Mouse (Mus musculus) forebrain, embryonic 11.5 days (tissue): ENCODE data around the gene Zfp853. TPM values are rescaled to one million over a fixed set of nuclear protein-coding genes. Genes with fewer than 3 reads are reported as not detected.
A peak's percentile ranks its signal among the peaks of the same experiment; 100 is the strongest.

Experiments
- ATAC-seq: fragments of 200-750 bp; cut with Nextera tagmentation; replicated peaks from 2 replicates; pipeline ENCODE4 v1.8.0; 2017; ENCODE audit warnings: moderate TSS enrichment; ENCODE audit not compliant: low FRiP score
- DNase-seq: peaks from one replicate; pipeline ENCODE4 v3.0.0-alpha.2; 2017; ENCODE audit warnings: low spot score
- H3K27ac ChIP-seq: fragments of 300-500 bp; sonication (generic); 2 replicates; pipeline ENCODE4 v1.5.1; 2014; ENCODE audit warnings: low read depth, low read length
- H3K27me3 ChIP-seq: fragments of 300-500 bp; sonication (generic); 2 replicates; pipeline ENCODE4 v1.6.1; 2014; ENCODE audit warnings: mild to moderate bottlenecking, low read length, mixed read lengths; ENCODE audit not compliant: control insufficient read depth, insufficient read depth
- H3K36me3 ChIP-seq: fragments of 300-500 bp; sonication (generic); 2 replicates; pipeline ENCODE4 v1.6.1; 2014; ENCODE audit warnings: mild to moderate bottlenecking, low read length, moderate library complexity, mixed read lengths; ENCODE audit not compliant: control insufficient read depth, insufficient read depth
- H3K4me1 ChIP-seq: fragments of 300-500 bp; sonication (generic); replicated peaks from 2 replicates; pipeline ENCODE4 v1.6.1; 2014; ENCODE audit warnings: low read length, mixed read lengths; ENCODE audit not compliant: control insufficient read depth, insufficient read depth
- H3K4me2 ChIP-seq: fragments of 300-500 bp; sonication (generic); 2 replicates; pipeline ENCODE4 v1.6.1; 2014; ENCODE audit warnings: low read depth, mild to moderate bottlenecking, low read length, moderate library complexity, mixed read lengths; ENCODE audit not compliant: severe bottlenecking
- H3K4me3 ChIP-seq: fragments of 300-500 bp; sonication (generic); 2 replicates; pipeline ENCODE4 v1.5.1; 2014; ENCODE audit warnings: low read depth, low read length
- H3K9ac ChIP-seq: fragments of 300-500 bp; sonication (generic); 2 replicates; pipeline ENCODE4 v1.6.1; 2014; ENCODE audit warnings: low read length
- H3K9me3 ChIP-seq: fragments of 300-500 bp; sonication (generic); 2 replicates; pipeline ENCODE4 v1.6.1; 2016; ENCODE audit warnings: low read length, mixed read lengths; ENCODE audit not compliant: control insufficient read depth
- WGBS: fragments of 180-500 bp; shearing (Covaris S2); extraction: QIAGEN DNeasy Blood & Tissue Kit; methylation state at CpG from one replicate; pipeline ENCODE4 v1.1.7; 2014; 5-methylcytosine and 5-hydroxymethylcytosine counted together
- polyA plus RNA-seq: library from polyadenylated mRNA; unstranded; fragments of >200 nt; fragmentation: Nextera tagmentation; extraction: Ambion mirVana; gene quantifications from 2 replicates; pipeline ENCODE4 v1.2.1, GENCODE M21; 2014

Gene Zfp853
- not detected in 2 replicates for polyA plus RNA-seq

- no peak for DNase-seq
- Histone ChIP-seq H3K27ac (no peak within 1 kb of the TSS), H3K9ac (no peak within 1 kb of the TSS), H3K27me3 (peaks cover 46% of the 10 kb centered on the region), H3K4me2 (peak within 1 kb of the TSS; percentile 43), H3K4me1 (0 out of 2 replicates have a peak, but pooled peaks cover 3% of the 10 kb centered on the region), H3K9me3 (peaks cover 3% of the 10 kb centered on the region; the same call in 1 of the 2 replicates), H3K36me3 (no peaks in the 10 kb centered on the region), H3K4me3 (peak within 1 kb of the TSS; percentile 22)
- WGBS, result 3% methylated on average over 37 of the region's 38 CpGs
- ATAC-seq, result 0 out of 2 replicates have a peak, but pooled peaks have one; percentile 27
Measured at GRCm38 (mm10) chr5:143293404-143293803, at the start of gene Zfp853. Gene Zfp853 (minus strand): TSS chr5:143293623.

GRCm38 (mm10) chr5:143339603-143340002, 46.2 kb upstream of the Zfp853 start:
- DNase-seq (peak; percentile 21), ATAC-seq (no peak)
- H3K4me2 ChIP-seq, result no peak overlapping the region
- no peak overlapping the region for H3K4me3 ChIP-seq
- no peaks in the 10 kb centered on the region for H3K9me3 ChIP-seq
- 60% methylated on average over 6 of the region's 6 CpGs for WGBS
- H3K4me1 ChIP-seq, result no peaks in the 10 kb centered on the region
- no peaks in the 10 kb centered on the region for H3K36me3 ChIP-seq
- H3K27ac ChIP-seq, result no peak overlapping the region
- no peak overlapping the region for H3K9ac ChIP-seq
- peaks cover 2% of the 10 kb centered on the region; the same call in 1 of the 2 replicates for H3K27me3 ChIP-seq

GRCm38 (mm10) chr5:143336559-143336958, 43.1 kb upstream of the Zfp853 start:
- H3K36me3 ChIP-seq, result no peaks in the 10 kb centered on the region
- H3K4me2 ChIP-seq, result no peak overlapping the region
- H3K27ac ChIP-seq, result no peak overlapping the region
- DNase-seq (no peak), ATAC-seq (no peak)
- no peak overlapping the region for H3K9ac ChIP-seq
- H3K4me3 ChIP-seq, result no peak overlapping the region
- H3K4me1 ChIP-seq, result no peaks in the 10 kb centered on the region
- WGBS, result 63% methylated on average over 6 of the region's 6 CpGs
- no peaks in the 10 kb centered on the region for H3K9me3 ChIP-seq
- H3K27me3 ChIP-seq, result peaks cover 2% of the 10 kb centered on the region; the same call in 1 of the 2 replicates

GRCm38 (mm10) chr5:143335089-143335460, 41.7 kb upstream of the Zfp853 start:
- Histone ChIP-seq H3K4me1 (0 out of 2 replicates have a peak, but pooled peaks cover under 1% of the 10 kb centered on the region), H3K9ac (no peak overlapping the region), H3K9me3 (no peaks in the 10 kb centered on the region), H3K27ac (no peak overlapping the region), H3K36me3 (no peaks in the 10 kb centered on the region), H3K4me2 (no peak overlapping the region), H3K4me3 (no peak overlapping the region), H3K27me3 (peaks cover 2% of the 10 kb centered on the region; the same call in 1 of the 2 replicates)
- DNase-seq (peak; percentile 30), ATAC-seq (no peak)
- WGBS, result 86% methylated on average over 7 of the region's 7 CpGs

GRCm38 (mm10) chr5:143334418-143335088, 41.1 kb upstream of the Zfp853 start:
- no peaks in the 10 kb centered on the region for H3K9me3 ChIP-seq
- no peak overlapping the region for H3K4me2 ChIP-seq
- H3K27me3 ChIP-seq, result peaks cover 2% of the 10 kb centered on the region; the same call in 1 of the 2 replicates
- no peak overlapping the region for H3K4me3 ChIP-seq
- no peaks in the 10 kb centered on the region for H3K36me3 ChIP-seq
- no peak overlapping the region for H3K27ac ChIP-seq
- no peak overlapping the region for H3K9ac ChIP-seq
- no peak for DNase-seq
- no peak for ATAC-seq
- 79% methylated on average over 14 of the region's 14 CpGs for WGBS
- 0 out of 2 replicates have a peak, but pooled peaks cover 6% of the 10 kb centered on the region for H3K4me1 ChIP-seq

- H3K4me3 ChIP-seq, result no peak overlapping the region
- H3K4me1 ChIP-seq, result 0 out of 2 replicates have a peak, but pooled peaks cover 6% of the 10 kb centered on the region
- DNase-seq (peak; percentile 85), ATAC-seq (no peak)
- H3K27ac ChIP-seq, result no peak overlapping the region
- H3K27me3 ChIP-seq, result peaks cover under 1% of the 10 kb centered on the region; the same call in 1 of the 2 replicates
- no peak overlapping the region for H3K9ac ChIP-seq
- no peaks in the 10 kb centered on the region for H3K36me3 ChIP-seq
- no peak overlapping the region for H3K4me2 ChIP-seq
- no peaks in the 10 kb centered on the region for H3K9me3 ChIP-seq
- 21% methylated on average over 5 of the region's 5 CpGs for whole genome bisulfite sequencing
Measured at GRCm38 (mm10) chr5:143333872-143334271, 40.4 kb upstream of the Zfp853 start.

- under 1% methylated on average over 57 of the region's 57 CpGs for WGBS
- Histone ChIP-seq H3K9ac (peak within 1 kb of the TSS; percentile 93), H3K27ac (no peak within 1 kb of the TSS), H3K4me2 (peak within 1 kb of the TSS; percentile 95), H3K9me3 (no peaks in the 10 kb centered on the region), H3K4me1 (peaks cover 16% of the 10 kb centered on the region; the same call in 1 of the 2 replicates), H3K36me3 (peaks cover 8% of the 10 kb centered on the region; the same call in 1 of the 2 replicates), H3K27me3 (no peaks in the 10 kb centered on the region), H3K4me3 (peak within 1 kb of the TSS; percentile 91)
- DNase-seq (peak; percentile 93), ATAC-seq (peak; percentile 76)
Measured at GRCm38 (mm10) chr5:143328690-143329495, 35.5 kb upstream of the Zfp853 start, which contains the start of gene Zdhhc4. Gene Zdhhc4 (minus strand): TSS chr5:143329256.

GRCm38 (mm10) chr5:143317288-143317610, 23.8 kb upstream of the Zfp853 start:
- no peak overlapping the region for H3K9ac ChIP-seq
- ATAC-seq, result no peak

More at GRCm38 (mm10) chr5:143317288-143317610, 23.8 kb upstream of the Zfp853 start:
- H3K9me3 ChIP-seq, result no peaks in the 10 kb centered on the region
- no peak for DNase-seq
- H3K4me3 ChIP-seq, result no peak overlapping the region
- H3K4me2 ChIP-seq, result no peak overlapping the region
- 92% methylated on average over 8 of the region's 8 CpGs for WGBS
- H3K4me1 ChIP-seq, result peaks cover 8% of the 10 kb centered on the region
- H3K27ac ChIP-seq, result no peak overlapping the region
- no peaks in the 10 kb centered on the region for H3K27me3 ChIP-seq
- peaks cover 3% of the 10 kb centered on the region; the same call in 1 of the 2 replicates for H3K36me3 ChIP-seq
